Mouse (Mus musculus): ENCODE measurements at regions not wholly inside any gene's neighbourhood (a gene's known extent, or its start where the extent isn't known, plus 50 kb on each side); places are given as distances from the start of the nearest gene placed in this dataset.

GRCm38 (mm10) chr11:43952151-43952550, 51.1 kb upstream of the Adra1b start:
- in situ Hi-C loops (cut with MboI; ENCODE audit: unreplicated experiment in 2 of 2): no loop called here

- in situ Hi-C loops (cut with MboI; ENCODE audit: unreplicated experiment in 2 of 2): no loop called here
These were observed 57.4 kb upstream of the Adra1b start for GRCm38 (mm10) chr11:43958241-43958975.

- in situ Hi-C loops (cut with MboI; ENCODE audit: unreplicated experiment in 2 of 2): no loop called here
These were observed 57.9 kb upstream of the Adra1b start for GRCm38 (mm10) chr11:43958976-43959315.

GRCm38 (mm10) chr11:43960348-43961105, 59.5 kb upstream of the Adra1b start:
- in situ Hi-C loops (cut with MboI; ENCODE audit: unreplicated experiment in 2 of 2): no loop called here

GRCm38 (mm10) chr11:43961398-43962070, 60.5 kb upstream of the Adra1b start:
- in situ Hi-C loops (cut with MboI; ENCODE audit: unreplicated experiment in 2 of 2): no loop called here

GRCm38 (mm10) chr11:43967764-43968163, 66.8 kb upstream of the Adra1b start:
- in situ Hi-C loops (cut with MboI; ENCODE audit: unreplicated experiment in 2 of 2): no loop called here

GRCm38 (mm10) chr11:43971886-43972285, 70.9 kb upstream of the Adra1b start:
- in situ Hi-C loops (cut with MboI; ENCODE audit: unreplicated experiment in 2 of 2): no loop called here

GRCm38 (mm10) chr11:43976024-43976423, 75.0 kb upstream of the Adra1b start:
- in situ Hi-C loops (cut with MboI; ENCODE audit: unreplicated experiment in 2 of 2): no loop called here

- in situ Hi-C loops (cut with MboI; ENCODE audit: unreplicated experiment in 2 of 2): no loop called here
These were observed 78.4 kb upstream of the Adra1b start for GRCm38 (mm10) chr11:43979406-43979805.

GRCm38 (mm10) chr11:43980444-43980843, 79.4 kb upstream of the Adra1b start:
- in situ Hi-C loops (cut with MboI; ENCODE audit: unreplicated experiment in 2 of 2): no loop called here

- in situ Hi-C loops (cut with MboI; ENCODE audit: unreplicated experiment in 2 of 2): no loop called here
These were observed 89.0 kb upstream of the Adra1b start for GRCm38 (mm10) chr11:43989911-43990430.

- in situ Hi-C loops (cut with MboI; ENCODE audit: unreplicated experiment in 2 of 2): no loop called here
These were observed 91.0 kb upstream of the Adra1b start for GRCm38 (mm10) chr11:43992011-43992471.

GRCm38 (mm10) chr11:43998046-43998725, 97.2 kb upstream of the Adra1b start:
- in situ Hi-C loops (cut with MboI; ENCODE audit: unreplicated experiment in 2 of 2): no loop called here

GRCm38 (mm10) chr11:44000056-44000455, 99.0 kb upstream of the Adra1b start:
- in situ Hi-C loops (cut with MboI; ENCODE audit: unreplicated experiment in 2 of 2): no loop called here

- in situ Hi-C loops (cut with MboI; ENCODE audit: unreplicated experiment in 2 of 2): no loop called here
These were observed 101.0 kb upstream of the Adra1b start for GRCm38 (mm10) chr11:44001843-44002589.

GRCm38 (mm10) chr11:44002716-44003522, 101.9 kb upstream of the Adra1b start:
- in situ Hi-C loops (cut with MboI; ENCODE audit: unreplicated experiment in 2 of 2): no loop called here

GRCm38 (mm10) chr11:44007526-44008040, 106.6 kb upstream of the Adra1b start:
- in situ Hi-C loops (cut with MboI; ENCODE audit: unreplicated experiment in 2 of 2): no loop called here

GRCm38 (mm10) chr11:44012314-44012713, 111.3 kb upstream of the Adra1b start:
- in situ Hi-C loops (cut with MboI; ENCODE audit: unreplicated experiment in 2 of 2): no loop called here

GRCm38 (mm10) chr11:44013841-44014240, 112.8 kb upstream of the Adra1b start:
- in situ Hi-C loops (cut with MboI; ENCODE audit: unreplicated experiment in 2 of 2): no loop called here
